Mouse (Mus musculus) stomach, embryonic 14.5 days (tissue): ENCODE measurements around the gene Tns3. TPM values are rescaled to one million over a fixed set of nuclear protein-coding genes. Genes with fewer than 3 reads are reported as not detected.
A peak's percentile ranks its signal among the peaks of the same experiment; 100 is the strongest.

ENCODE experiments used
- ATAC-seq: fragments of 200-750 bp; cut with Nextera tagmentation; 2 replicates; pipeline ENCODE4 v1.8.0; 2017; ENCODE audit warnings: low read depth, moderate TSS enrichment; ENCODE audit not compliant: insufficient number of reproducible peaks, insufficient read depth, low FRiP score
- H3K27ac ChIP-seq: fragments of 300-500 bp; sonication (generic); 2 replicates; pipeline ENCODE4 v1.5.1; 2014; ENCODE audit warnings: mild to moderate bottlenecking, low read length, moderate library complexity, mixed read lengths
- H3K27me3 ChIP-seq: fragments of 300-500 bp; sonication (generic); 2 replicates; pipeline ENCODE4 v1.6.1; 2014; ENCODE audit warnings: low read length, control low read depth, mixed read lengths; ENCODE audit not compliant: control insufficient read depth, insufficient read depth
- H3K36me3 ChIP-seq: fragments of 300-500 bp; sonication (generic); 2 replicates; pipeline ENCODE4 v1.6.1; 2014; ENCODE audit warnings: mild to moderate bottlenecking, control low read depth, low read length, moderate library complexity, mixed read lengths; ENCODE audit not compliant: control insufficient read depth, insufficient read depth
- H3K4me1 ChIP-seq: fragments of 300-500 bp; sonication (generic); 2 replicates; pipeline ENCODE4 v1.6.1; 2014; ENCODE audit warnings: low read length, control low read depth, mixed read lengths; ENCODE audit not compliant: control insufficient read depth, insufficient read depth
- H3K4me2 ChIP-seq: fragments of 300-500 bp; sonication (generic); replicated peaks from 2 replicates; pipeline ENCODE4 v1.6.1; 2014; ENCODE audit warnings: low read depth, low read length, control low read depth
- H3K4me3 ChIP-seq: fragments of 300-500 bp; sonication (generic); 2 replicates; pipeline ENCODE4 v1.5.1; 2014; ENCODE audit warnings: low read depth, low read length, control low read depth
- H3K9ac ChIP-seq: fragments of 300-500 bp; sonication (generic); replicated peaks from 2 replicates; pipeline ENCODE4 v1.6.1; 2014; ENCODE audit warnings: low read depth, mild to moderate bottlenecking, control low read depth, low read length, moderate library complexity, mixed read lengths
- H3K9me3 ChIP-seq: fragments of 300-500 bp; sonication (generic); 2 replicates; pipeline ENCODE4 v1.6.1; 2016; ENCODE audit warnings: low read depth, low read length, control low read depth; ENCODE audit not compliant: control insufficient read depth
- WGBS: fragments of 180-500 bp; shearing (Covaris S2); extraction: QIAGEN DNeasy Blood & Tissue Kit; methylation state at CpG from one replicate; pipeline ENCODE4 v1.1.7; 2014; 5-methylcytosine and 5-hydroxymethylcytosine counted together
- polyA plus RNA-seq: library from polyadenylated mRNA; unstranded; fragments of >200 nt; fragmentation: Nextera tagmentation; extraction: Ambion mirVana; gene quantifications from 2 replicates; pipeline ENCODE4 v1.2.1, GENCODE M21; 2014

Gene Tns3
- polyA plus RNA-seq, 1 experiment from 2014 or later = 31.2 TPM

DNA sequence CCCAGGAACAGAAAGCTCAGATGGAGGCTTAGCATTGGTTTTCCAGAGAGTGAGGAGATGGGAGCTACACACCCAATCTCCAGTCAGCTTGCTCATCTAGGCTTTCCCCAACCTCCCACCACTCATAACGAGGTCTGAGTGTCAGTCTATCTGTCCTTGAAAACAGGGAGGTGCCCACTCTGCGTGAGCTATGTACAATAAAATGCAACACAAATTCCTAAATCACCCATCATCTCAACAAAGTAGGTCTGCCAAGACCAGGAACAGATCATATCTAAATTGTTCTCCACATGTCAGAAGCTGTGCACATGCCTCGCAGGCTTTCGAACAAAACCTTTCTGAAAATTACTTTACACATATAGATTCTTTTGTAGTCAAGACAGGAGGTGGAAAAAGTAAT, 134.3 kb downstream of the Tns3 start:
- Histone ChIP-seq H3K27ac (no peak overlapping the region), H3K9me3 (no peaks in the 10 kb centered on the region), H3K36me3 (peaks cover 32% of the 10 kb centered on the region), H3K4me3 (no peak overlapping the region), H3K27me3 (no peaks in the 10 kb centered on the region), H3K9ac (no peak overlapping the region), H3K4me2 (no peak overlapping the region), H3K4me1 (no peaks in the 10 kb centered on the region; the same call in 1 of the 2 replicates)
- WGBS = 79% methylated on average over 4 of the region's 4 CpGs
- no peak for ATAC-seq

DNA sequence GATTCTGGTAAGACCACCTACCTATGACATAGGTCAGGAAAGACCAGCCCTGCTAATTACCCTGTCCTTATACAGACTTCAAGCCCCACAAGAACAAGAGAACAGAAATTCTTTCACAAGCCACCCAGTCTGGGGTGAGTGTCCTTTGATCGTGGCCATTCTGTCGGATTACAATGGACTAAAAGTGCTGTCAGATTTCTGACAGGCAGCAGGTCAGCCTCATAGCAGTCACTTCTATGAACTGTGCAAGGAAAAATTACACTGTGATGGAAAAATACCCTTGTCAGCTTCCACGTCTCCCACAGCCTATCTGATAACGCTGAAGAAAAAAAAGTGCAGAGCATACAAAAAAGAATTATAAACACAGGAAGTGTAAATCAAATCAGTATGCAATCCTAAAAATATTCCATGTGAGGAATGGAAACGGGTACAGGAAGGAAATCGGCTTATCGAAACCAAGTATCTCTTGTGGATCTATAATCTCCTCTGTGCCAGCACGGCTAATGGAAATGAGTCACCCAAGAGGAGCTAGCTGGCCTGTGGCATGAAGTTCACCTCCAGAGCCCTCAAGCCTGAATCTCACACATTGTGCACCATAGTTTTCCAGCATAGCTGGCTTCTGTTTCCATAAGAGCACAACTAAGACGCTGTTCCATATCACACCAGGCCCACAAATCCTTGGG, 138.7 kb downstream of the Tns3 start:
- Histone ChIP-seq H3K4me1 (peaks cover 9% of the 10 kb centered on the region), H3K4me3 (no peak overlapping the region), H3K9me3 (no peaks in the 10 kb centered on the region), H3K27me3 (no peaks in the 10 kb centered on the region), H3K36me3 (peaks cover 23% of the 10 kb centered on the region), H3K9ac (no peak overlapping the region), H3K27ac (no peak overlapping the region), H3K4me2 (no peak overlapping the region)
- 60% methylated on average over 9 of the region's 9 CpGs for WGBS
- no peak for ATAC-seq

DNA sequence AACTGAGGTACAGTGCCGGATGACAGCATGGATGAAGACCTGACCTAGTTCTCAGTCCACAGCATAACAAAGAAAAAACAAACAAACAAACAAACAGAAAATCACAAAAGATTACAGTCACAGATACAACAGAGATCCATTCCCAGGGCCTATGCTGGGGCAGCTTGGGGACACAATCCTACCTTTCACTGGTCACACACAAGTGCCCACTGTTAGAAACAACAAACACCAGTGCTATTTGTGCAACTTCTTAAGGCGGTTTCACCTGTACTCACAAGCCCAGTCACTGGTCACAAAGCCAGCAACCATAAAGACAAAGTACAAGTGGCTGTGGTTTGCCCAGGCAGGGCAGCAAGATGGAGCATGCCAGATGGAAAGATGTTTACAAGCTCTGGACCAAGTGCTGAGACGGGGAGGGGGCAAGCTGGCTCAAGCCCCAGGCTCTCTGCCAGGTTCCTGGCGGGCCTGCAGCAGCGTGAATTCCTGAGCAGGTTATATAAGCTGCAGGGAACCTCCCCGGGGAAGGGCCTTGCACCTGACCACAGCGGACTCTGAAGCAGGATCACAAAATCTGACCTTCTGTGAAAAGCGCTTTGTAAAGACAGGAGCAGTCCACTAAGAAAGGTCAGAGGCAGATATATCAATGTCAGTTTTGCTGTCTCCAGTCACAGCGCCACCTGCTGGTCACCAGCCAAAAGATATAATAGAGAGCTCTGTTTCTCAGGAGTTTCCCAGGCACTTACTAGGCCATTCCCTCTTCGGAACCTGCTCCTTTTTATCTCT, 140.8 kb downstream of the Tns3 start:
- Histone ChIP-seq H3K4me1 (peaks cover 9% of the 10 kb centered on the region), H3K4me2 (no peak overlapping the region), H3K27ac (no peak overlapping the region; the same call in 1 of the 2 replicates), H3K9ac (no peak overlapping the region), H3K9me3 (no peaks in the 10 kb centered on the region), H3K4me3 (no peak overlapping the region), H3K36me3 (peaks cover 31% of the 10 kb centered on the region), H3K27me3 (no peaks in the 10 kb centered on the region)
- 29% methylated on average over 10 of the region's 10 CpGs for WGBS
- ATAC-seq = peak; percentile 38; the same call in 1 of the 2 replicates

GRCm38 (mm10) chr11:8513359-8514253, 150.7 kb downstream of the Tns3 start:
- Histone ChIP-seq H3K27me3 (no peaks in the 10 kb centered on the region), H3K9ac (no peak overlapping the region), H3K4me2 (no peak overlapping the region), H3K4me3 (no peak overlapping the region), H3K9me3 (no peaks in the 10 kb centered on the region), H3K4me1 (peaks cover 15% of the 10 kb centered on the region), H3K36me3 (peaks cover 26% of the 10 kb centered on the region), H3K27ac (peak overlapping the region; percentile 86)
- WGBS = 37% methylated on average over 7 of the region's 7 CpGs
- ATAC-seq = peak; percentile 50

GRCm38 (mm10) chr11:8510294-8510693, 154.0 kb downstream of the Tns3 start:
- H3K36me3 ChIP-seq = peaks cover 23% of the 10 kb centered on the region
- no peak overlapping the region for H3K9ac ChIP-seq

DNA sequence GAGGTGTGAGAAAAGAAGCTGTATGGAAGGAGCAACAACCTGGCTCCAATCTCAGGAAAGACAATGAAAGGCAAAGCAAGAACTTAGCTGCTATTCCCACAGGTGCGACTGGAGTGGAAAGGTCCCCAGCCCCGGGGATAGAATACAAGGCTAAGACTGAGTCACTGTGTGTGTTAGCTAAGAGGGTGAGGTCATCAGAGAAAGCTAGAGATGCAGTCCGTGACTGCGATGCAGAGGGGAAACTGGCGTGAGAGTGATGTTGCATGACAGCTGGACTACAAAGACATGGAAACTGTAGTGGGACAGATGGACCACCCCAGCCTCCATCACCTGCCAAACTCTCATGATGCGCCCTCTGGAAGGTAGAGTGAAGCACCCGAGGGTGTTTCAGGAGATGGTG, 154.7 kb downstream of the Tns3 start:
- no peaks in the 10 kb centered on the region for H3K27me3 ChIP-seq
- 76% methylated on average over 7 of the region's 7 CpGs for WGBS
- ATAC-seq = no peak
- no peak overlapping the region for H3K4me2 ChIP-seq
- no peaks in the 10 kb centered on the region for H3K9me3 ChIP-seq
- H3K9ac ChIP-seq = no peak overlapping the region
- peaks cover 23% of the 10 kb centered on the region for H3K36me3 ChIP-seq
- peaks cover 15% of the 10 kb centered on the region for H3K4me1 ChIP-seq
- H3K27ac ChIP-seq = no peak overlapping the region
- no peak overlapping the region for H3K4me3 ChIP-seq

More at GRCm38 (mm10) chr11:8510294-8510693, 154.0 kb downstream of the Tns3 start:
- H3K27me3 ChIP-seq = no peaks in the 10 kb centered on the region
- no peak overlapping the region for H3K4me2 ChIP-seq
- WGBS = 75% methylated on average over 2 of the region's 2 CpGs
- H3K4me1 ChIP-seq = peaks cover 15% of the 10 kb centered on the region
- no peak for ATAC-seq
- no peak overlapping the region for H3K4me3 ChIP-seq
- no peak overlapping the region for H3K27ac ChIP-seq
- no peaks in the 10 kb centered on the region for H3K9me3 ChIP-seq

GRCm38 (mm10) chr11:8503735-8504134, 160.6 kb downstream of the Tns3 start:
- H3K9ac ChIP-seq = no peak overlapping the region
- peak; percentile 91 for ATAC-seq
- H3K4me2 ChIP-seq = peak overlapping the region; percentile 36
- 18% methylated on average over 11 of the region's 11 CpGs for WGBS
- H3K36me3 ChIP-seq = peaks cover 14% of the 10 kb centered on the region
- H3K9me3 ChIP-seq = no peaks in the 10 kb centered on the region
- no peaks in the 10 kb centered on the region for H3K27me3 ChIP-seq
- H3K4me3 ChIP-seq = peak overlapping the region; percentile 22
- H3K27ac ChIP-seq = peak overlapping the region; percentile 82; the same call in 1 of the 2 replicates
- H3K4me1 ChIP-seq = 0 out of 2 replicates have a peak, but pooled peaks cover 5% of the 10 kb centered on the region

DNA sequence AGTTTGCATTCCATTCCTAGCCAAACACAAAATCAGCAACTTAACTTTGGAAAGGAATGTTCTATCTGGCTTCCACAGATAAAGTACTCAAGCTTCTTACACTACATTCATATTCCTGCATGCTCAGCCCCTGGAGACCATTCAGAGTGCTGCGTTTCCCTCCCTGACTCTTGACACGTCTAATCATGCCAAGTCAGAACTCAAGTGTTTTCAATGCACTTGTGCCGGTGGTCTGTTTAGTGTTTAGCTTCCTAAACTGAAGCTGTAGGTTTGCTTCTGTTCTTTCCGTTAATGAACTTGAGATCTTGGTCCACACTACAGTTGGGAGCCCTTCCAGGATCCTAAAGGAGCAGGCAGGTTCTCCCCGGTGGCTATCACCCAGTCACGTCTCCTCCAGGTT, 163.5 kb downstream of the Tns3 start:
- peaks cover 22% of the 10 kb centered on the region for H3K4me1 ChIP-seq
- 70% methylated on average over 6 of the region's 6 CpGs for WGBS
- peaks cover 14% of the 10 kb centered on the region for H3K36me3 ChIP-seq
- no peaks in the 10 kb centered on the region for H3K9me3 ChIP-seq
- no peaks in the 10 kb centered on the region for H3K27me3 ChIP-seq
- no peak overlapping the region for H3K4me2 ChIP-seq
- no peak overlapping the region for H3K9ac ChIP-seq
- no peak overlapping the region for H3K27ac ChIP-seq
- ATAC-seq = no peak
- no peak overlapping the region for H3K4me3 ChIP-seq
